Mouse (Mus musculus) layer of hippocampus, postnatal 36 days (tissue): Measurements from ENCODE around the gene Sprr1a. TPM values are rescaled to one million over a fixed set of nuclear protein-coding genes. Genes with fewer than 3 reads are reported as not detected.
"Not testable (repeated sequence)": the region's sequence is repeated elsewhere in the genome, so short reads cannot be mapped to it uniquely, and the experiment has no call there.

Experiments
- DNase-seq, 2 experiments: peaks; one replicate each; pipeline ENCODE4 v3.0.0; 2022
- total RNA-seq, 2 experiments: library from RNA; stranded (reverse); gene quantifications; 2 replicates each; pipeline ENCODE4 v1.2.3; 2021

The Sprr1a gene
- not detected for total RNA-seq

DNA sequence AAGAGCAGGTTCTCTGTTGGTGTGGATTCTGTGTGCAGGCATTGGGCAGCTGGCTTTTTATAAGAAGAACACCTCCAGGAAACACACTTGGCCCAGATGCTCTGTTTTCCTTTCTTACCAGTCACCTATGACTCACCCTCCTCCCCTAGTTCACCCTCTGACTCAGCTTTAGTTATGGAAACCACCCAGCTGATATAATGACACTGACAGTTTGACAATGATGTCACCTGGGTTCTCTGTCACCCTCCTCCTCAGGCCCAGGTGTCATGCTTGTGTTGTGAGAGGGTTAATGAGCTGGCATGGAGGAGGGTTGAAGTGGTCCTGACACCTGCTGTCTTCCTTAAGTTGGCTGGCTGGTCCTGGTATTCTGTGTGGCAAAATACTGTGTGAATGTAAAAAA lies at the start of gene Sprr1a:
Gene Sprr1a, minus strand, starts transcription at position 33 of the 400 bp plus-strand sequence.
- no peak for DNase-seq

- no peak for DNase-seq
Observed at GRCm38 (mm10) chr3:92534411-92534810, 48.7 kb upstream of the Sprr1a start, which contains the start of gene 2310046K23Rik. Gene 2310046K23Rik (minus strand): TSS chr3:92534511.

DNA sequence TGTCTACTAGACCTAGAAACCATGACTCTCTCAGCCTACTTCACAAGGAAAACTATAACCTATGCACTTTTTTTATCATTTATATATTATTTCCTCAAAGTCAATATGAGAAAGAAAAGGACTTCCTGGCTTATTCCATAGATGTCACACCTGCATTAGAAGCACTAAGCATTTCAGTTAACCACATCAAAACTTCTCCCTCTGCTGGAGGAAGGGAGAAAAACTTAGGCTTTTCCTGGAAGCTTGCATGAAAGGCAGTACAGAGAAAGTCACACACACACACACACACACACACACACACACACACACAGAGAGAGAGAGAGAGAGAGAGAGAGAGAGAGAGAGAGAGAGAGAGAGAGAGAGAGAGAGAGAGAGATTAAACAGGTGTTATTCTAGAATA lies 26.6 kb upstream of the Sprr1a start:
- no peak for DNase-seq

DNA sequence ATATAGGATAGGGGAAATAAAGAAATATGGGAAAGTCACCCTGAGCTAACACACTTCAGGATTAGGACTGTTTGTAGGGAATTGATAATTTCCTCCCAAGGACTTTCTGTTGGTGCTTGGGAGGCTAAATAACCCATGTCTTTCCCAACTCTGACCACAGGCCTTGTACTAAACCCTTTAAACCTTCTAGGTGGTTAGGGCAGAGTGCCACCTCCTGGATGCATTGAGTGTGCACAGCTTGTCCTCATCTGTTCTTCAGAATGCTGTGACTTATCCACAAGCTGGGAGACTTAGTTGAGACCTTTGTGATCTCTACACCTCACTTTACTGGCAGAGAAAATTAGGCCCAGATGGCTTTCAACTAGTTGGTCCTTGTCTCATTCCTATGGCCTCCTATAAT lies 25.1 kb upstream of the Sprr1a start:
- no peak for DNase-seq

GRCm38 (mm10) chr3:92508185-92508584 lies 22.5 kb upstream of the Sprr1a start:
- DNase-seq, result no peak

DNA sequence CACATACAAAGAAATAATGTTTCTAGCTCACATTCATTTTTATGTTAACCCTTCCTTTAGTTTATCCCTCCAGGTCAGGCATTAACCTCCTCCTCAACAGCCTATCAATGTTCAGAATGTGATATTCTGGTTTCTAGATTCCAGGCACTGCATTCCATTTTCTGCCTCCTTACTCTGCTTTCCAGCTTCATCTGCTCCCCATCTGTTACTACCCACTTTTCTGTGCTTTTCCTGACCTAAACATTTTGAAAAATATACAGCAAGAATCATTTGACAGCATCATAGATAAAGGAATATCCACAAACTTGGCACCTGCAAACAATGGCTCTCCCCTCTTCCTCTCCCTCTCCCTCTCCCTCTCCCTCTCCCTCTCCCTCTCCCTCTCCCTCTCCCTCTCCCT lies 17.8 kb upstream of the Sprr1a start:
- no peak for DNase-seq

GRCm38 (mm10) chr3:92500393-92500792 lies 14.7 kb upstream of the Sprr1a start, which contains the start of gene Sprr4:
Gene Sprr4 (minus strand): TSS chr3:92500493.
- DNase-seq, result no peak

DNA sequence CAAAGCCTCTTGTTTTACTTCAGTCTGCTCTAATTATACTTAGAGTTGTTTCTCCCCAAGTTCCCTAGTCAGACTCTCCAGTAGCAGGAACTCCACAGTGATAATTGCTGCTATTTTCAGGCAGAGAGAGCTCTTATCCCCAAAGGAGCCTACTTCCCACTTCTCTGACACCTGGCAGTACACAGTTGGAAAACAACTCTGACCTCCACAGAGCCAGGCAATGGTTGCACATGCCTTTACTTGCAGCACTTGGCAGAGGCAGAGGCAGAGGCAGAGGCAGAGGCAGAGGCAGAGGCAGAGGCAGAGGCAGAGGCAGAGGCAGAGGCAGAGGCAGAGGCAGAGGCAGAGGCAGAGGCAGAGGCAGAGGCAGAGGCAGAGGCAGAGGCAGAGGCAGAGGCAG lies 4.6 kb upstream of the Sprr1a start:
- DNase-seq, result not testable (repeated sequence)

- DNase-seq, result no peak
Observed at GRCm38 (mm10) chr3:92486307-92486706, 612 bp upstream of the Sprr1a start.

GRCm38 (mm10) chr3:92481249-92481648 lies 4.4 kb downstream of the Sprr1a start:
- not testable (repeated sequence) for DNase-seq

DNA sequence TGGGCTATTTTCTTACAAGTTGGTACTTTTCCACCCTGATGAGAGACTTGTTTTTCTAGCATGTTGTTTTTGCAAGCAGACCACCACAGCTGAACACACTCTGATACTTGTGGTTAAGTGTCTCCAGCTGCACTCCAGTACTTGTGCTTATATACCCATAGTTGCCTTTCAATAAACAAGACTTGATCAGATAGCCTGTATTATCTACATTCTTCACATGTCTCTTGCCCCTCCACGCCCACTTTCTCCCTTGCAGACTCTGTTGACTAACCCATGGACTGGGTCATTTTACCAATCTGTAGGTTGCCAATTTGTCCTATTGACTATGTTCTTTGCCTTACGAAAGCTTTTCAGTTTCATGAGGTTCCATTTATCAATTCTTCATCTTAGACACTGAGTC lies 15.6 kb downstream of the Sprr1a start:
- DNase-seq, result no peak

- DNase-seq, result no peak
Observed at GRCm38 (mm10) chr3:92467424-92467823, 18.3 kb downstream of the Sprr1a start.

DNA sequence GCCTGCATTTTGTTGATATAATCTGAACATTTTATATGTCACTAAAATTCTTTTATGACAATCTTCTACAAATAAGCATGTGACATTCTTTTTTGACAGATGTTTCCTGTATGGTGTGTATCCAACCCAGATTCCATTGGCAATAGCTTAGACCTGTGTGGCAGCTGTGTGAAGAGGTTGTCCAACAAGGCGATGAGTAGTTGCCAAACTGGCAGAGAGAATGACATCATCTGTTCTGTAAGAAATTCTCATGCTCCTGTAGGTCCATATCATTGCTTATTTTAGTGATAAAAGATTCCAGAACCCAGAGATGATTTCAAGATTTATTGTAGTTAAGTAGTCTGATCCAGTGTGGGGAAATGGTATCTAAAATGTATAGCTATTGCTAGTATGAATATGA lies 19.1 kb downstream of the Sprr1a start:
- DNase-seq, result no peak

- DNase-seq, result no peak
Observed at GRCm38 (mm10) chr3:92458620-92459019, 27.1 kb downstream of the Sprr1a start, which contains the start of gene Sprr3. Gene Sprr3 (minus strand): TSS chr3:92458720.

DNA sequence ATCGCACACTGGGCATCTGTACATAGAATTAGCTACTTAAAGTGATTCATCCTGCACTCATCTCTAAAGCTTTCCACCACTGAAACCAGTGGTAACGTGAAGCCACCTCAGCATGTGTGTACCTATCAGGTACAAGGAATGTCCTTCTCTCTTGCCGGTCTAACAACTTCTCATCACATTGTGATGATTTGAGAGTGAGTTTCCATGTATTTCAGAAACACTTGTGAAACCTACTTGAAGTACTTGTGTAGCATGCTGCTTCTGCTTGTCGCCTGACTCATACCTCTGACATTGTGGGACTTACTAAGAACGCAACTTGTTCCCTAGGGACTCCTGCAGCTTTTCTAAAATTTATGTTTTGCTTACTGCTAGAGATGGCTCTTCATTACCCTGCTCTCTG lies 30.5 kb downstream of the Sprr1a start:
- DNase-seq, result no peak

GRCm38 (mm10) chr3:92440177-92440576 lies 45.5 kb downstream of the Sprr1a start:
- DNase-seq, result no peak

- no peak for DNase-seq
Observed at GRCm38 (mm10) chr3:92438689-92439088, 47.0 kb downstream of the Sprr1a start, which contains the start of gene Sprr1b. Gene Sprr1b (minus strand): TSS chr3:92438789.

Other genes starting within 250 kb of the Sprr1a start
- gene Sprr2a3, start 200.5 kb downstream of the Sprr1a start, total RNA-seq, result not detected
- gene Sprr2b, start 169.3 kb downstream of the Sprr1a start, total RNA-seq, result not detected
- gene Sprr2d, start 146.8 kb downstream of the Sprr1a start, total RNA-seq, result not detected
- gene Sprr2e, start 133.8 kb downstream of the Sprr1a start, total RNA-seq, result not detected
- gene Sprr2f, start 120.7 kb downstream of the Sprr1a start, total RNA-seq, result not detected
- gene Sprr2h, start 100.2 kb downstream of the Sprr1a start, total RNA-seq, result not detected
- not detected for gene Sprr2i, start 77.9 kb downstream of the Sprr1a start, total RNA-seq
- gene Sprr2j-ps, start 67.8 kb downstream of the Sprr1a start, total RNA-seq, result not detected
- 1 to 10 TPM; 1.2 to 3.7 TPM for gene Gm9774, start 56.5 kb downstream of the Sprr1a start, total RNA-seq
- not detected for gene Sprr2k, start 53.3 kb downstream of the Sprr1a start, total RNA-seq
- not detected for gene Sprr1b, start 47.1 kb downstream of the Sprr1a start, total RNA-seq
- gene Sprr3, start 27.2 kb downstream of the Sprr1a start, total RNA-seq, result not detected
- gene Sprr4, start 14.6 kb upstream of the Sprr1a start, total RNA-seq, result not detected
- gene 2310046K23Rik, start 48.6 kb upstream of the Sprr1a start, total RNA-seq, result not detected
- gene Ivl, start 87.8 kb upstream of the Sprr1a start, total RNA-seq, result not detected
- not detected for gene Smcp, start 103.1 kb upstream of the Sprr1a start, total RNA-seq
- gene 2210017I01Rik, start 121.6 kb upstream of the Sprr1a start, total RNA-seq, result not detected
- not detected for gene Lce6a, start 135.8 kb upstream of the Sprr1a start, total RNA-seq
- not detected for gene Lce1a1, start 162.4 kb upstream of the Sprr1a start, total RNA-seq
- gene Lce1b, start 171.0 kb upstream of the Sprr1a start, total RNA-seq, result not detected
- not detected for gene Lce1a2, start 184.4 kb upstream of the Sprr1a start, total RNA-seq
- gene Lce1c, start 193.4 kb upstream of the Sprr1a start, total RNA-seq, result not detected
- not detected for gene Lce1d, start 201.3 kb upstream of the Sprr1a start, total RNA-seq
- not detected for gene Lce1e, start 223.2 kb upstream of the Sprr1a start, total RNA-seq
- not detected for gene Lce1f, start 234.5 kb upstream of the Sprr1a start, total RNA-seq